Mouse (Mus musculus): ENCODE measurements around the gene Eif4enif1. TPM values are rescaled to one million over a fixed set of nuclear protein-coding genes. Genes with fewer than 3 reads are reported as not detected.
"Not testable (repeated sequence)": the region's sequence is repeated elsewhere in the genome, so short reads cannot be mapped to it uniquely, and the experiment has no call there.

Gene Eif4enif1
- 44.9 and 55.7 TPM in 2 replicates for polyA plus RNA-seq (2015; fragmentation: Nextera tagmentation; extraction: Ambion mirVana)

- peak within 1 kb of the TSS; percentile 33 for H3K27ac ChIP-seq
- H3K9ac ChIP-seq = peak within 1 kb of the TSS; percentile 10; the same call in 1 of the 2 replicates
- no peaks in the 10 kb centered on the region for H3K27me3 ChIP-seq (replicated peaks)
- no peaks in the 10 kb centered on the region for H3K9me3 ChIP-seq
- peak; percentile 69 for ATAC-seq (ENCODE audit: insufficient read depth, low FRiP score, low read depth)
- peaks cover 16% of the 10 kb centered on the region; the same call in 1 of the 2 replicates for H3K36me3 ChIP-seq
- peak within 1 kb of the TSS; percentile 26 for H3K4me2 ChIP-seq
- H3K4me1 ChIP-seq = no peaks in the 10 kb centered on the region
- WGBS = under 1% methylated on average over 43 of the region's 57 CpGs
- H3K4me3 ChIP-seq (replicated peaks) = peak within 1 kb of the TSS; percentile 42
Observed at GRCm38 (mm10) chr11:3202231-3202701, at the start of gene Eif4enif1. TSS of gene Eif4enif1 (plus strand) at chr11:3202392.

GRCm38 (mm10) chr11:3153666-3154397 is 48.4 kb upstream of the Eif4enif1 start:
- ATAC-seq (ENCODE audit: insufficient read depth, low FRiP score, low read depth) = peak; percentile 42
- H3K4me2 ChIP-seq; H3K4me3 ChIP-seq (replicated peaks); H3K9ac ChIP-seq; H3K36me3 ChIP-seq; H3K27ac ChIP-seq; H3K4me1 ChIP-seq; H3K27me3 ChIP-seq (replicated peaks); H3K9me3 ChIP-seq: not testable (repeated sequence)
- 66% methylated on average over 1 of the region's 1 CpGs for WGBS

DNA sequence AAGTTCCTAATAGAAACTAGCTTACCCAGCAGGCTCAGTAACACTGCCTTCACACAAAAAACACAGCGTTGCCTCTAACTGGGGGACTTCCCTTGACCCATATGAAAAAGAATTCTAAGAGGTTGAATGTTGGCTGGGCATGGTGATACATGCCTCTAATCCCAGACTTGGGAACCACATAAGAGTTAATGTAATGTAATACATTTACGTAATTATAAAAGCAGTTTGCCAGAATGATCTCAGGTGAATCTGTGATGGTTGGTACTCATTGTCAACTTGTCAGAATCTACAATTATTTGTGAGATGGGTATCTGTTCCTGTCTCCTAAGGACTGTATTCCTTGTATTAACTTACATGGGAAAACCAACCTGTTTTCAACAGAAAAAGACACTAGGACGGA is 45.2 kb upstream of the Eif4enif1 start:
- peak; percentile 14; the same call in 1 of the 2 replicates for ATAC-seq (ENCODE audit: insufficient read depth, low FRiP score, low read depth)
- H3K9ac ChIP-seq; H3K36me3 ChIP-seq; H3K27ac ChIP-seq; H3K27me3 ChIP-seq (replicated peaks); H3K9me3 ChIP-seq; H3K4me3 ChIP-seq (replicated peaks); H3K4me1 ChIP-seq; H3K4me2 ChIP-seq: not testable (repeated sequence)
- WGBS = 82% methylated on average over 2 of the region's 3 CpGs

DNA sequence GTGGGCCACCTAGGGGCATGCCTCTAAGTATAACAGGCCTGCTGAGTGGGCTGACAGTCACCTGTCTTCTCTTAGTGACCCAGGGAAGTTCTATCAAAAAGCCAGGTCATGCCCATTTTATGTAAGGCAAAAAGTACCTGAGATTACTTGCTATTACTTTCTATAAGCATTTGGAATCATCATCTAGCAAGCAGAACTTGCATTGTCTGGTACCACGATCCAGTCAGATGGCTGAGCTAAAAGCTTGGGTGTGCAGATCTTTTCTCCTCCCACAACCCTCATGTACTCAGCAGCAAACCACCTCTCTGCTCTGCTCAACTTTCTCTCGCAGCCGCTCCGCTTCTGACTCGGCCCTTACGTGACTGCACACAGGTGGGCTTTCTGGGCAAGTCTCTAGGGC is 44.2 kb upstream of the Eif4enif1 start:
- ATAC-seq (ENCODE audit: insufficient read depth, low FRiP score, low read depth); H3K4me2 ChIP-seq; H3K36me3 ChIP-seq; H3K27ac ChIP-seq; H3K27me3 ChIP-seq (replicated peaks); H3K4me3 ChIP-seq (replicated peaks); H3K9me3 ChIP-seq; H3K9ac ChIP-seq; H3K4me1 ChIP-seq: not testable (repeated sequence)
- WGBS = 94% methylated on average over 6 of the region's 6 CpGs

DNA sequence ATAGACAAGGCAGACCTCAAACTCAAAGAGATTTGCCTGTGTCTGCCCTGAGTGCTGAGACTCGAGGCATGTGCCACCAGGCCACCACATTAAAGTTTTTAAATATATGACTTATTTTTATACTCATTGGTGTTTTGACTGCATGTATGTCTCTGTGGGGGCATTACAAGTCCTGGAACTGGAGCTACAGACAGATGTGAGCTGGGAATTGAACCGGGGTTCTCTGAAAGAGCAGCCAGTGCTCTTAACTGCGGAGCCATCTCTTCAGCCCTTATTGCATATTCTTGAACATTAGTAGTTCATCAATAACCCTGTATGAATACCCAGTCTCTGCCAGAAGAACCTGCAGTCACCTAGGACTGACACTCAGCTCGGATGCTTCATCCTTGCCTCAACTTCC is 43.4 kb upstream of the Eif4enif1 start:
- not testable (repeated sequence) for H3K4me2 ChIP-seq; H3K27me3 ChIP-seq (replicated peaks); H3K4me1 ChIP-seq; H3K9me3 ChIP-seq; H3K27ac ChIP-seq; ATAC-seq (ENCODE audit: insufficient read depth, low FRiP score, low read depth); H3K4me3 ChIP-seq (replicated peaks); H3K36me3 ChIP-seq; H3K9ac ChIP-seq
- WGBS = 88% methylated on average over 4 of the region's 4 CpGs

- not testable (repeated sequence) for H3K4me3 ChIP-seq (replicated peaks); H3K36me3 ChIP-seq; H3K4me2 ChIP-seq; H3K9me3 ChIP-seq; H3K27me3 ChIP-seq (replicated peaks); ATAC-seq (ENCODE audit: insufficient read depth, low FRiP score, low read depth); H3K9ac ChIP-seq; H3K27ac ChIP-seq; H3K4me1 ChIP-seq
- WGBS = 50% methylated on average over 1 of the region's 2 CpGs
Observed at GRCm38 (mm10) chr11:3161370-3161769, 40.8 kb upstream of the Eif4enif1 start.

GRCm38 (mm10) chr11:3162236-3162897 is 39.8 kb upstream of the Eif4enif1 start:
- H3K9me3 ChIP-seq; H3K4me3 ChIP-seq (replicated peaks); H3K4me2 ChIP-seq; H3K36me3 ChIP-seq; H3K27ac ChIP-seq; H3K27me3 ChIP-seq (replicated peaks); H3K9ac ChIP-seq; H3K4me1 ChIP-seq: not testable (repeated sequence)
- WGBS = 63% methylated on average over 5 of the region's 5 CpGs
- peak; percentile 41 for ATAC-seq (ENCODE audit: insufficient read depth, low FRiP score, low read depth)

DNA sequence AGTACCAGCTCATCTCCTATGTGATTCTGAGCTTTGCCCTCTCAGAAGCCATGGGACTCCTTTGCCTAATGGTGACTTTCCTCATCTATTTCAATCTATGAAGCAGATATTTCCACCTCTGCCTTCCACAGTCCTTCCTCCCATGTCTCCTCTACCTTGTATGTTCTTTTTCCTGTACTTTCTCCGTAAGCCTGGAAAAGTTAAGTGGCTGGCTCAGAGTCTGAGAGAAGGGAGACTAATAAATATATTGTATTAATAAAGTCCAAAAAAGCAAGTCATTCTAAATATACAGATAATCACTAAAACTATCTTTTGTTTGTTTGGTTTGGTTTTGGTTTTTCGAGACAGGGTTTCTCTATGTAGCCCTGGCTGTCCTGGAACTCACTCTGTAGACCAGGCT is 39.1 kb upstream of the Eif4enif1 start:
- ATAC-seq (ENCODE audit: insufficient read depth, low FRiP score, low read depth); H3K27me3 ChIP-seq (replicated peaks); H3K4me3 ChIP-seq (replicated peaks); H3K36me3 ChIP-seq; H3K4me2 ChIP-seq; H3K9me3 ChIP-seq; H3K9ac ChIP-seq; H3K27ac ChIP-seq; H3K4me1 ChIP-seq: not testable (repeated sequence)
- WGBS = 89% methylated on average over 2 of the region's 2 CpGs

- not testable (repeated sequence) for H3K9me3 ChIP-seq; H3K4me1 ChIP-seq; H3K4me3 ChIP-seq (replicated peaks); H3K27me3 ChIP-seq (replicated peaks); H3K9ac ChIP-seq; H3K36me3 ChIP-seq; ATAC-seq (ENCODE audit: insufficient read depth, low FRiP score, low read depth); H3K27ac ChIP-seq; H3K4me2 ChIP-seq
- WGBS = 55% methylated on average over 3 of the region's 3 CpGs
Observed at GRCm38 (mm10) chr11:3163661-3164060, 38.5 kb upstream of the Eif4enif1 start.

- H3K4me2 ChIP-seq; H3K9me3 ChIP-seq; H3K27ac ChIP-seq; H3K4me3 ChIP-seq (replicated peaks); H3K9ac ChIP-seq; H3K4me1 ChIP-seq; H3K36me3 ChIP-seq; H3K27me3 ChIP-seq (replicated peaks): not testable (repeated sequence)
- 73% methylated on average over 3 of the region's 5 CpGs for WGBS
- peak; percentile 16 for ATAC-seq (ENCODE audit: insufficient read depth, low FRiP score, low read depth)
Observed at GRCm38 (mm10) chr11:3165210-3165782, 36.9 kb upstream of the Eif4enif1 start.

GRCm38 (mm10) chr11:3166321-3166720 is 35.9 kb upstream of the Eif4enif1 start:
- not testable (repeated sequence) for H3K9me3 ChIP-seq; H3K27me3 ChIP-seq (replicated peaks); ATAC-seq (ENCODE audit: insufficient read depth, low FRiP score, low read depth); H3K36me3 ChIP-seq; H3K4me1 ChIP-seq; H3K9ac ChIP-seq; H3K27ac ChIP-seq; H3K4me2 ChIP-seq; H3K4me3 ChIP-seq (replicated peaks)

- not testable (repeated sequence) for H3K27me3 ChIP-seq (replicated peaks); H3K9ac ChIP-seq; H3K36me3 ChIP-seq; H3K9me3 ChIP-seq; H3K4me2 ChIP-seq; H3K4me3 ChIP-seq (replicated peaks); H3K4me1 ChIP-seq; H3K27ac ChIP-seq
- 0 out of 2 replicates have a peak, but pooled peaks have one; percentile 14 for ATAC-seq (ENCODE audit: insufficient read depth, low FRiP score, low read depth)
- 84% methylated on average over 4 of the region's 4 CpGs for WGBS
Observed at GRCm38 (mm10) chr11:3167129-3167528, 35.1 kb upstream of the Eif4enif1 start.
